Mouse (Mus musculus): ENCODE results near the gene Rsl24d1. TPM values are rescaled to one million over a fixed set of nuclear protein-coding genes. Genes with fewer than 3 reads are reported as not detected.

Gene Rsl24d1
- polyA plus RNA-seq, 1 experiment from 2014 or later: 96.6 TPM

GRCm38 (mm10) chr9:73159265-73159664 is 46.0 kb downstream of the Rsl24d1 start:
- no peak overlapping the region for H3K9ac ChIP-seq
- ATAC-seq (ENCODE audit: low FRiP score, low read depth): no peak
- WGBS: 57% methylated on average over 1 of the region's 1 CpGs

GRCm38 (mm10) chr9:73162571-73163333 is 49.5 kb downstream of the Rsl24d1 start:
- Histone ChIP-seq H3K27ac (replicated peaks) (no peak overlapping the region), H3K4me1 (replicated peaks) (0 out of 2 replicates have a peak, but pooled peaks cover 3% of the 10 kb centered on the region), H3K9ac (no peak overlapping the region), H3K9me3 (no peaks in the 10 kb centered on the region), H3K27me3 (0 out of 2 replicates have a peak, but pooled peaks cover 3% of the 10 kb centered on the region), H3K36me3 (no peaks in the 10 kb centered on the region), H3K4me2 (peak overlapping the region; percentile 45), H3K4me3 (0 out of 2 replicates have a peak overlapping the region, but pooled peaks have one; percentile 4)
- WGBS: 22% methylated on average over 26 of the region's 26 CpGs
- peak; percentile 74; the same call in 1 of the 2 replicates for ATAC-seq (ENCODE audit: low FRiP score, low read depth)

More at GRCm38 (mm10) chr9:73159265-73159664, 46.0 kb downstream of the Rsl24d1 start:
- H3K4me2 ChIP-seq: no peak overlapping the region
- H3K36me3 ChIP-seq: no peaks in the 10 kb centered on the region
- no peak overlapping the region for H3K27ac ChIP-seq (replicated peaks)
- H3K4me3 ChIP-seq: no peak overlapping the region
- H3K9me3 ChIP-seq: no peaks in the 10 kb centered on the region
- H3K27me3 ChIP-seq: 0 out of 2 replicates have a peak, but pooled peaks cover 3% of the 10 kb centered on the region
- 0 out of 2 replicates have a peak, but pooled peaks cover 3% of the 10 kb centered on the region for H3K4me1 ChIP-seq (replicated peaks)

- Histone ChIP-seq H3K4me2 (no peak overlapping the region), H3K9me3 (no peaks in the 10 kb centered on the region), H3K27ac (replicated peaks) (no peak overlapping the region), H3K27me3 (0 out of 2 replicates have a peak, but pooled peaks cover 3% of the 10 kb centered on the region), H3K9ac (no peak overlapping the region), H3K36me3 (no peaks in the 10 kb centered on the region), H3K4me3 (no peak overlapping the region), H3K4me1 (replicated peaks) (0 out of 2 replicates have a peak, but pooled peaks cover 3% of the 10 kb centered on the region)
- no peak for ATAC-seq (ENCODE audit: low FRiP score, low read depth)
- 89% methylated on average over 4 of the region's 4 CpGs for WGBS
Measured at GRCm38 (mm10) chr9:73165631-73166030, 52.4 kb downstream of the Rsl24d1 start.

Other genes starting within 250 kb of the Rsl24d1 start
- gene Pygo1, start 187.8 kb upstream of the Rsl24d1 start, polyA plus RNA-seq (2015; fragmentation: Nextera tagmentation; extraction: Ambion mirVana): 13.7 and 16.0 TPM in 2 replicates
- gene Dyx1c1, start 154.6 kb upstream of the Rsl24d1 start, polyA plus RNA-seq (2015; fragmentation: Nextera tagmentation; extraction: Ambion mirVana): 2.6 and 2.7 TPM in 2 replicates
- gene Gm44503, start 154.6 kb upstream of the Rsl24d1 start, polyA plus RNA-seq (2015; fragmentation: Nextera tagmentation; extraction: Ambion mirVana): not detected in 2 replicates
- 23.5 and 23.7 TPM in 2 replicates for gene Ccpg1os, start 128.0 kb upstream of the Rsl24d1 start, polyA plus RNA-seq (2015; fragmentation: Nextera tagmentation; extraction: Ambion mirVana)
- 44.2 and 49.2 TPM in 2 replicates for gene Ccpg1, start 128.0 kb upstream of the Rsl24d1 start, polyA plus RNA-seq (2015; fragmentation: Nextera tagmentation; extraction: Ambion mirVana)
- gene Pigb, start 73.0 kb upstream of the Rsl24d1 start, polyA plus RNA-seq (2015; fragmentation: Nextera tagmentation; extraction: Ambion mirVana): 14.1 and 17.6 TPM in 2 replicates
- gene Rab27a, start 68.6 kb upstream of the Rsl24d1 start, polyA plus RNA-seq (2015; fragmentation: Nextera tagmentation; extraction: Ambion mirVana): 3.1 and 3.2 TPM in 2 replicates
- gene Khdc3, start 11.6 kb upstream of the Rsl24d1 start, polyA plus RNA-seq (2015; fragmentation: Nextera tagmentation; extraction: Ambion mirVana): 0.12 and 0.17 TPM in 2 replicates
- not detected in 2 replicates for gene Gm20509, start 11.0 kb upstream of the Rsl24d1 start, polyA plus RNA-seq (2015; fragmentation: Nextera tagmentation; extraction: Ambion mirVana)